Mouse (Mus musculus): ENCODE data around the gene Rtn4ip1. TPM values are rescaled to one million over a fixed set of nuclear protein-coding genes. Genes with fewer than 3 reads are reported as not detected.

Rtn4ip1 gene
- polyA plus RNA-seq (2016; fragmentation: Nextera tagmentation; extraction: Ambion mirVana), result 22.0 and 23.5 TPM in 2 replicates

DNA sequence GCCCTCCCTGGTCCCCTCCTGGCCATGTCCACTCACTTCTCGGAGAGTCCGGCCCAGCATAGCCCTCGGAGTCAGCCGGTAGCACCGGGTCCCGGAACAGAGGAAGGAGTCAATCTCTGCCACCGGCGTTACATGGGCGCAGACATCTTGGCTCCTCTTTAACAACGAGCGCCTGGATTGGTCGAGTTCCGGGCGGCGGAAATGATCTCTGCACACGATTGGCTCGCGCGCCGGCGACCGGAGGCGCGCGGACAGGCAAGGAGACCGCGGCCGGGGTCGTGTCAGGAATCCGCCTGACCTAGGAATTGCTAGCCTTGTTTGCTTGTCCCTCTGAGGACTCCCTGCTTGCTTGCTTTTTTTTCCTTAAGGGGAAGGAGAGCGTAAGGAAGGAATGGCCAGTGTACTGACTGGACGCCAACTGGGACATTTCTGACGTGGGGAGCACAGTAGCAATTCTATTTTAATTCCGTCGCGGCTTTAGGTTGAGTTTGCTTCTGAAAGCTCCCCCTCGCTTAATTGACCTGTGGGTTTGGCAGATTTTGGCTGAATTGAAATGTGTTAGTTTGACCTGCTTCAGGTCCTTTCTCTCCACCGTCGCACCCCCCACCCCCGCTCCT, at the start of gene Rtn4ip1, which contains the start of gene Qrsl1:
Rtn4ip1 (plus strand) TSS at position 230 of the 617 bp plus-strand sequence.
Qrsl1 (minus strand) TSS at position 168 of the 617 bp plus-strand sequence.
- Histone ChIP-seq H3K27me3 (ENCODE audit: poor library complexity, severe bottlenecking) (no peaks in the 10 kb centered on the region), H3K4me1 (peaks cover 22% of the 10 kb centered on the region), H3K36me3 (replicated peaks) (peaks cover 18% of the 10 kb centered on the region; the same call in 1 of the 2 replicates), H3K27ac (peak within 1 kb of the TSS; percentile 95), H3K9me3 (no peaks in the 10 kb centered on the region), H3K4me3 (peak within 1 kb of the TSS; percentile 88)
- peak; percentile 96 for DNase-seq (ENCODE audit: extremely low spot score, low spot score)
- WGBS, result under 1% methylated on average over 40 of the region's 40 CpGs

DNA sequence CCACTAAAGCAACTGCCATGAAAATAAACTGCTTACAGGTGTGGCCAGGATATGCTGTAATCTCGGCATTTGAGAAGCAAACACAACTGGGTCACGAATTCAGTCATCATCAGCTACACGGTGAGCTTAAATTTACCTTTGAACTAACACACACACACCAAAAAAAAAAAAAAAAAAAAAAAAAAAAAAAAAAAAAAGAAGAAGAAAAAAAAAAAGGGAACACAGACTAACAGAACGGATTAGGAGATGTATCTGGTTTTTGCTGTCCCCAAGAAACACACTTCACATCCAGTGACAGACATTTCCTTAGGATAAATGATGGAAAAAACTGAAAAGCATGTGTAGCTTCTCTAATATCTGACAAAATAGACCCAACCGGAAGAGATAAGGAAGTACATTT, 49.7 kb upstream of the Rtn4ip1 start:
- 88% methylated on average over 5 of the region's 5 CpGs for WGBS
- no peaks in the 10 kb centered on the region for H3K36me3 ChIP-seq (replicated peaks)
- H3K27ac ChIP-seq, result no peak overlapping the region
- no peak for DNase-seq (ENCODE audit: extremely low spot score, low spot score)
- no peaks in the 10 kb centered on the region for H3K4me1 ChIP-seq
- no peaks in the 10 kb centered on the region for H3K27me3 ChIP-seq (ENCODE audit: poor library complexity, severe bottlenecking)
- H3K4me3 ChIP-seq, result no peak overlapping the region
- no peaks in the 10 kb centered on the region for H3K9me3 ChIP-seq

DNA sequence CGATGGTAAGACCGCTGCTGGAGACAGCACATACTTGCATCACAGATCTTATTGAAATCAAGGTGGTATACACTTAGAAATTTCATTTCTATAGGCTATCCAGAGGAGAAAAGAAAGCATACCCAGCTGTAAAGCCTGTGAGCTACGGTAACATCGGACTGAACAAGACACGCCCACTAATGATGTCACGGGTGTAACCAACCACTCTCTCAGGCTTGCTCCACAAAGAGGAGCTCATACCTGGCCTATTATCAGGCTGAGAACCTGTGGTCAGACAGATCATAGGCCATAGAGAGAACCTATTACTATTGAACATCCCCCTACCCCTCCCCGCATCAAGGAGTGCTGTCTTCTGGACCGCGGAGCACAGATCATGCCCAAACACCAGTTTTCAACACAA, 45.7 kb upstream of the Rtn4ip1 start:
- no peak overlapping the region for H3K4me3 ChIP-seq
- no peaks in the 10 kb centered on the region for H3K4me1 ChIP-seq
- WGBS, result 93% methylated on average over 9 of the region's 9 CpGs
- H3K36me3 ChIP-seq (replicated peaks), result no peaks in the 10 kb centered on the region
- DNase-seq (ENCODE audit: extremely low spot score, low spot score), result no peak
- H3K27ac ChIP-seq, result no peak overlapping the region
- no peaks in the 10 kb centered on the region for H3K27me3 ChIP-seq (ENCODE audit: poor library complexity, severe bottlenecking)
- no peaks in the 10 kb centered on the region for H3K9me3 ChIP-seq

DNA sequence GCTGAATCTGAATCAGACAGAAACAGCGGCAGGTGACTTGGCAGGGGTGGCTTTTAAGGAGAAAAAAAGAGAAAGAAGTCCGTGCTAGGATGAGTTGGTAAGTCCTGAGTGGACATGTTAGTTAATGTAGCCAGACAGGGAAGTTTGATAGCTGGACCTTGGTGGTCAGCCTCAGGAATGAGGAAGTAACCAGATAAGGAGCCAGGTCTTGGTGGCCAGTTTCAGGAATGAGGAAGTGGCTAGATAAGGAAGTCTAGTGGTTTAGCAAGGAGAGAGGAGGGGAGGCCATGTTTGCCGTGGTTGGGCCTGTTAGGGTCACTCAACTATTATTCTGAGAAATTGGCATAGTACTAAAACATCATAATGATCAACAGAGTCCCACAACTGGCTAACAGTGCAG, 45.3 kb upstream of the Rtn4ip1 start:
- Histone ChIP-seq H3K9me3 (no peaks in the 10 kb centered on the region), H3K27me3 (ENCODE audit: poor library complexity, severe bottlenecking) (no peaks in the 10 kb centered on the region), H3K4me3 (no peak overlapping the region), H3K36me3 (replicated peaks) (no peaks in the 10 kb centered on the region), H3K27ac (no peak overlapping the region), H3K4me1 (no peaks in the 10 kb centered on the region)
- 87% methylated on average over 3 of the region's 3 CpGs for WGBS
- no peak for DNase-seq (ENCODE audit: extremely low spot score, low spot score)

DNA sequence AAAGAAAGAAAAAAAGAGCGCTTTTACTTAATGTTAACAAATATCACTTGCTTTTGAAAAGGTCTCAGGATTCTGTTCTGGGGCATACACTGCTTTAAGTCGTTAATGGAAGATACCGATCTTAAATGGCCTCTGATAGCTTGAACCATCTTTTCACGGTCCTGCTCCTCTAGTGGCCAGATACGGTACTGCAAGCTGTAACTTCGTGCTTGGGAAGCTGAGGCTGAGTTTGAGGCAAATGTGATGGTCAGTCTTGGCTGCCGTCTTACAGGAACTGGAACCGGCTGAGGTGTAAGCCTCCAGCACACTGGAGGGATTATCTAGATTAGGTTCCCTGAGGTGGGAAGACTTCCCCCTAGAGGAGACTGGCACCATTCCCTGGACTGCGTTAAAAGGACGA, 30.9 kb upstream of the Rtn4ip1 start:
- H3K9me3 ChIP-seq, result no peaks in the 10 kb centered on the region
- H3K27ac ChIP-seq, result no peak overlapping the region
- H3K27me3 ChIP-seq (ENCODE audit: poor library complexity, severe bottlenecking), result no peaks in the 10 kb centered on the region
- DNase-seq (ENCODE audit: extremely low spot score, low spot score), result peak; percentile 24
- no peak overlapping the region for H3K4me3 ChIP-seq
- 71% methylated on average over 10 of the region's 10 CpGs for WGBS
- peaks cover 16% of the 10 kb centered on the region for H3K36me3 ChIP-seq (replicated peaks)
- H3K4me1 ChIP-seq, result no peaks in the 10 kb centered on the region

DNA sequence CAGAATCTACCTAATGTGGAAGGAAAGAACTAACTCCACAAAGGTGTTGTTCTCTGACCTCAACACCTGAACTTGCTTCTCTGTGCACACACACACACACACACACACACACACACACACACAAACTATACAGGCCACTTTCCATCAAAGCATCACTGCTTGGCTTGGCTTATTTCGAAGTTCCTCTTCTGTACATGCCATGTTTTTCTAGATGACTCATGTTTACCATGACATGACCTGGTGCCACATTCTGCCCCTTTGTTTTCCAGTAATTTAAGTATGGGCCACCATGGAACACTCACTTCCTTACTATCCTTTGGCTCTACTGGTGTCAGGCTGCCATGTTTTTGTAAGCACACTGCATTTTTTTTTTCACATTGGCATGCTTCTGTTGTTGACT, 30.1 kb upstream of the Rtn4ip1 start:
- no peak overlapping the region for H3K4me3 ChIP-seq
- H3K9me3 ChIP-seq, result no peaks in the 10 kb centered on the region
- whole genome bisulfite sequencing, result 88% methylated on average over 1 of the region's 1 CpGs
- H3K36me3 ChIP-seq (replicated peaks), result peaks cover 23% of the 10 kb centered on the region
- no peaks in the 10 kb centered on the region for H3K27me3 ChIP-seq (ENCODE audit: poor library complexity, severe bottlenecking)
- no peaks in the 10 kb centered on the region for H3K4me1 ChIP-seq
- no peak for DNase-seq (ENCODE audit: extremely low spot score, low spot score)
- H3K27ac ChIP-seq, result no peak overlapping the region

DNA sequence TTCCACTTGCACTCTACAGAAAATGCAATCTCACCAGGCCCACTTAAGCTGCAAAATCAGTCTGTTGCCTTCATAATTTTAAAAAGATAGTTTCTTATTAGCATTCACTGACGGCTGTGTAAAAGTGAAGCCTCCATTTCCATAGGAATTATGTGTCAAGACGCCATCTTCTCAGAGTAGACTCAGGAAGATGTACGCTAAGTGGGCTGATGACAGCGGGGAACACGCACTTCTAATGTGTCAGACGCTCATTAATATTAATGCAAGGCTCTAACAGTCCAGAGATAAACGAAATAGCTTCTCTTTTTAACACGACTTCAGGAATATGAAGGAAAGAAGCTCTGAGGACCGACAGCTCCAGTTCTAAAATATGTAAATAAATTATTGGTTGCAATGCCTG, 13.9 kb upstream of the Rtn4ip1 start:
- Histone ChIP-seq H3K27ac (no peak overlapping the region), H3K4me3 (no peak overlapping the region), H3K27me3 (ENCODE audit: poor library complexity, severe bottlenecking) (no peaks in the 10 kb centered on the region), H3K9me3 (no peaks in the 10 kb centered on the region), H3K4me1 (no peaks in the 10 kb centered on the region), H3K36me3 (replicated peaks) (peaks cover 77% of the 10 kb centered on the region)
- no peak for DNase-seq (ENCODE audit: extremely low spot score, low spot score)
- WGBS, result 94% methylated on average over 9 of the region's 9 CpGs

DNA sequence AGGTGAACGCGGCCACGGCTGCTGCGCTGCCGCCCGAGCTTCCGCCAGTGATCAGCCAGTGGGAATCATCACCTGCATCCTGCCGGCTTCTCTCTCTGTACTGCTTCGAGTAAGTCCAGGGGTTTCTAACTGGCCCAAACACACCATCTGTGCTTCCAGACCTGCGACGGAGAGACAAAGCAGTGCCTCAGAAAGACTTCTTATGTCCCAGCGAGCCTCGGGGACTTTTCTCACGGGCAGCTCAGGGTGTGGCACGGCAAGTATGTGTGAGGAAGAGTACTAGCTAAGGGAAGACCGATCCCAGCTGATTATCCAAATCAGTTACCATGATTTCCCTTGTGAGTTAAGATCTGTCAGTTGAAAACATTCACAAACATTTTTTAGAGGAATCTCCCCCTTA, 12.6 kb upstream of the Rtn4ip1 start:
- 96% methylated on average over 16 of the region's 16 CpGs for WGBS
- H3K36me3 ChIP-seq (replicated peaks), result peaks cover 90% of the 10 kb centered on the region
- no peaks in the 10 kb centered on the region for H3K4me1 ChIP-seq
- H3K27me3 ChIP-seq (ENCODE audit: poor library complexity, severe bottlenecking), result no peaks in the 10 kb centered on the region
- no peak for DNase-seq (ENCODE audit: extremely low spot score, low spot score)
- H3K4me3 ChIP-seq, result no peak overlapping the region
- no peaks in the 10 kb centered on the region for H3K9me3 ChIP-seq
- no peak overlapping the region for H3K27ac ChIP-seq

DNA sequence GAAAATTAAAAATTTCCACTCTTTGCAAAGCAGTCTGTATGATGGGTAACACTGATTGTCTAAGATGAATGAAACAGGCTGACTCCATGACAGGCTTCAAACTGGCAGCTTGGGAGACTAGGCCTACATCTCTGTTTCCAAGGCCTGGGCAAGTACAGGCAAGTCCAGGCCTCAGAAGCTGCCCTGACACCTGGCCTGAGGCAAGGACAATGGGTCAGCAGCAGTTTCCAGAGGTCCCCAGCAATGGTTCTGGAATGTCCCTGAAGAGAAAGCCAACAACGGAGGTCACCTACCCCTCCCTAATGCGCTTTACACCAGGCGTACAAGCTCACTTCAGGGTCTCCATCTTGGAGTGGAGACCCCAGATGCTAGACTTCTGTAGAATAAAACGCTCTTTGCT, 8.6 kb upstream of the Rtn4ip1 start:
- Histone ChIP-seq H3K4me3 (no peak overlapping the region), H3K4me1 (no peaks in the 10 kb centered on the region), H3K27ac (no peak overlapping the region), H3K9me3 (no peaks in the 10 kb centered on the region), H3K27me3 (ENCODE audit: poor library complexity, severe bottlenecking) (no peaks in the 10 kb centered on the region), H3K36me3 (replicated peaks) (peaks cover 87% of the 10 kb centered on the region)
- DNase-seq (ENCODE audit: extremely low spot score, low spot score), result no peak
- 92% methylated on average over 4 of the region's 4 CpGs for WGBS

DNA sequence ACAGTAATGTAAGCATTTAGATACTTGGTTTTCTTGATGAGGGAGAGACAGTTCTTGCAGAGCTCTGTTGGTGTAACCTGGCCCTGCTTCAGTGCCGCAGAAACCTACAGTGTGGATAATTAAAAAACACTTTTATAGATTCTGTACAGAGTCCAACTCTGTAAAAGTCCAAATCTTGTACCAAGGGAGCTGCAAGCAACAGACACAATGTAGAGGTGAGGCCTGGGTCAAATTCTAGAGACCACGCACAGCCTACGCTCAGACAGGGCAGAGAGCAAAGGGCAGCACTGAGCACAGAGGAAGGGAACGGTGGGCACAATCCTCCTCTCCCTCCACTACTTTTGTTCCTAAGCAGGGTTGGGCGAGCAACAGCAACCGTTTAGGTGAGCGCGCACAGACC, 5.5 kb upstream of the Rtn4ip1 start:
- DNase-seq (ENCODE audit: extremely low spot score, low spot score), result no peak
- Histone ChIP-seq H3K4me1 (peaks cover 6% of the 10 kb centered on the region), H3K27me3 (ENCODE audit: poor library complexity, severe bottlenecking) (no peaks in the 10 kb centered on the region), H3K27ac (no peak overlapping the region), H3K9me3 (no peaks in the 10 kb centered on the region), H3K4me3 (no peak overlapping the region), H3K36me3 (replicated peaks) (peaks cover 64% of the 10 kb centered on the region)
- 92% methylated on average over 8 of the region's 8 CpGs for WGBS

DNA sequence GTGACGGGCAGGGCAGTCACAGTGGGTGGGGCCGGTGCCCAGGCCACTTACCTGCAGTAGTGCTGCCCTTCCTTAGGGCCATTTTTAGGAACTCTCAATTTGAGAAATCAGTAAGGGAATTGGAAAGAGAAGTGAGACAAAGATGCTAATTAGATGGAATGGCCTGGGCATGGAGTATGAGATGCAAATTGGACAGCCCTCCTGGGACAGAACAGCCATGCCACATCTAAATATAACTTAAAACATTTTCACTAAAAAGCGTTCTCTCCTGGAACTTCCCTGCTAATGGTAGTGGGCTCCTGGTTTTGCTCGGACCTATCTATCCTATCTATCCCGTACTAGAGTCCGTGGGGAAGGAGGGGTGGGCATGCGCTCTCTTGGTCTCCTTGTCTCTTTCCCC, 3.3 kb upstream of the Rtn4ip1 start:
- H3K36me3 ChIP-seq (replicated peaks), result peaks cover 47% of the 10 kb centered on the region
- no peaks in the 10 kb centered on the region for H3K9me3 ChIP-seq
- no peak overlapping the region for H3K27ac ChIP-seq
- H3K4me3 ChIP-seq, result no peak overlapping the region
- no peaks in the 10 kb centered on the region for H3K27me3 ChIP-seq (ENCODE audit: poor library complexity, severe bottlenecking)
- H3K4me1 ChIP-seq, result peaks cover 18% of the 10 kb centered on the region
- no peak for DNase-seq (ENCODE audit: extremely low spot score, low spot score)
- 91% methylated on average over 7 of the region's 7 CpGs for WGBS

DNA sequence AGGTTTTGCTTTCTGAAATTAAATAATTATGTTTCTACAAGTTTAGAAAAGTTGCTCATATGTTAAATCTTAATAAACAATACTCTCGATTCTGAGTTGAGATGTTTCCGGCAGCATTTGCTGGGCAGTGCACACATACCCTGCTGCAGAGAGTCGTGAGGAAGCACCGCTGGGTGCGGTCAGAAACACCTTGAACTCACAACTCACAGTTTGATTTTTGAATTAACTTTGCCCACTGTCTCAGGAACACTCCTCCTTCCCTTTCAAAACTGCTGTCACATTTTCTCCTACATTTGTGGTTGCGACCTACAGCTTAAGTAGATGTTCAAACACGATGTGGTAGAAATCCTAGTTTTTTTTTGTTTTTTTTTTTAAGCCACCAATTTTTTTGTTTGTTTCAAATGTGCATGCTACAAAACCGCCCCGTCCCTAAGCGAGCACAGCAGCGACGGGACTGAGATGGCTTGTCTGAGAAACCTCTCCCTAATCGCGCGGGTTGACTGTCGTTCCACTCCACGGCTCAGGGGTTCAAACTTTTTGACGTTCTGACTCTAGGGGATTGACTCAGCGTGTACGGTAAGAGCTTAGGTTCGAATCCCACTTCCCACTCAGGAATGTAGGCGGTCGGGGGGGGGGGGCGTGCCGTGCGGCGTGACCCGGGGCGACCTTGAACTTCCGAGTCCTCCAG, 580 bp upstream of the Rtn4ip1 start:
- H3K9me3 ChIP-seq, result no peaks in the 10 kb centered on the region
- 10% methylated on average over 30 of the region's 30 CpGs for WGBS
- no peak for DNase-seq (ENCODE audit: extremely low spot score, low spot score)
- H3K36me3 ChIP-seq (replicated peaks), result peaks cover 21% of the 10 kb centered on the region
- H3K4me3 ChIP-seq, result peak overlapping the region; percentile 88
- peak overlapping the region; percentile 95 for H3K27ac ChIP-seq
- peaks cover 22% of the 10 kb centered on the region for H3K4me1 ChIP-seq
- H3K27me3 ChIP-seq (ENCODE audit: poor library complexity, severe bottlenecking), result no peaks in the 10 kb centered on the region

DNA sequence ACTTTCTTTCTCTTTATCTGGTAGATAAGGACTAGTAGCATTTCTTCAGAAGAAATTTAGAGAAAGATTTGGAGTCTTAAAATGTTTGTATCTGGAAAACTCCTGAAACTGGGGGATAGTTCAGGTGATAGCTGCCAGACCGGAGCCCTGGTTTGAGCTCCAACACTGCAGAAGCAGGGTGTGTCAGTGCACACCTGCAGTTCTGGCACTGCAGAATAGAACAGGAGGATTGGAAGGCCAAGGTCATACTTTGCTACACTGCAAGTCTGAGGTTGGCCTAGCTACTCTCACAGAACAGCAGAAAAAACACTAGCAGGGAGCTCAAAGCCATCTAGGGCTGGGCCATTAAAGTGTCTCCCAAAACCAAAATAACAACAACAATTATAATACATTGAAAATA, 3.0 kb downstream of the Rtn4ip1 start:
- Histone ChIP-seq H3K36me3 (replicated peaks) (no peaks in the 10 kb centered on the region), H3K27me3 (ENCODE audit: poor library complexity, severe bottlenecking) (no peaks in the 10 kb centered on the region), H3K9me3 (no peaks in the 10 kb centered on the region), H3K4me1 (peaks cover 22% of the 10 kb centered on the region), H3K4me3 (no peak overlapping the region), H3K27ac (no peak overlapping the region)
- DNase-seq (ENCODE audit: extremely low spot score, low spot score), result no peak
- 95% methylated on average over 1 of the region's 1 CpGs for WGBS

Data from forebrain, embryonic 10.5 days (tissue).